Mouse (Mus musculus) C2C12 (cell line): ENCODE measurements around the gene Olfr1359.
"Not testable (repeated sequence)": the region's sequence is repeated elsewhere in the genome, so short reads cannot be mapped to it uniquely, and the experiment has no call there.

ENCODE experiments used
- MYOD1 ChIP-seq: IDR thresholded peaks from one replicate; pipeline ENCODE4 v1.6.1; 2011; ENCODE audit warnings: low read depth; ENCODE audit not compliant: control insufficient read depth, insufficient read length
- MYOG ChIP-seq: IDR thresholded peaks from one replicate; pipeline ENCODE4 v1.6.1; 2011; ENCODE audit not compliant: control insufficient read depth, insufficient read length; ENCODE audit errors: extremely low read depth

GRCm38 (mm10) chr13:21716540-21717391 lies 18.9 kb downstream of the Olfr1359 start:
- not testable (repeated sequence) for TF ChIP-seq MYOD1, MYOG
